Mouse (Mus musculus) stomach, postnatal 0 days (tissue): ENCODE measurements around the gene Ccl28.

ENCODE experiments used
- CTCF ChIP-seq: IDR thresholded peaks from 2 replicates; pipeline ENCODE4 v1.5.1; 2016; ENCODE audit warnings: antibody characterized with exemption, low read depth, mild to moderate bottlenecking, moderate library complexity
- EP300 ChIP-seq: optimal IDR thresholded peaks from 2 replicates; pipeline ENCODE3; 2016; ENCODE audit warnings: antibody characterized with exemption

GRCm38 (mm10) chr13:119635496-119635895 lies 11.9 kb downstream of the Ccl28 start:
- TF ChIP-seq CTCF = no peak
- TF ChIP-seq EP300 = no peak
